Mouse (Mus musculus) right cerebral cortex, adult 2 months (tissue): ENCODE data around the gene Srebf2.

Source experiments
- DNase-seq, 2 experiments: peaks; one replicate each; pipeline ENCODE4 v3.0.0; 2021 to 2022; ENCODE audit warnings: low spot score in 2 of 2

Gene Srebf2

GRCm38 (mm10) chr15:82156902-82157301 is 9.9 kb downstream of the Srebf2 start:
- DNase-seq: no peak

- DNase-seq: no peak
Measured at GRCm38 (mm10) chr15:82158243-82159035, 11.5 kb downstream of the Srebf2 start.

- no peak for DNase-seq
Measured at GRCm38 (mm10) chr15:82159471-82159870, 12.5 kb downstream of the Srebf2 start.

- DNase-seq: no peak
Measured at GRCm38 (mm10) chr15:82160731-82161640, 14.0 kb downstream of the Srebf2 start.

- DNase-seq: no peak
Measured at GRCm38 (mm10) chr15:82161965-82162600, 15.1 kb downstream of the Srebf2 start.

DNA sequence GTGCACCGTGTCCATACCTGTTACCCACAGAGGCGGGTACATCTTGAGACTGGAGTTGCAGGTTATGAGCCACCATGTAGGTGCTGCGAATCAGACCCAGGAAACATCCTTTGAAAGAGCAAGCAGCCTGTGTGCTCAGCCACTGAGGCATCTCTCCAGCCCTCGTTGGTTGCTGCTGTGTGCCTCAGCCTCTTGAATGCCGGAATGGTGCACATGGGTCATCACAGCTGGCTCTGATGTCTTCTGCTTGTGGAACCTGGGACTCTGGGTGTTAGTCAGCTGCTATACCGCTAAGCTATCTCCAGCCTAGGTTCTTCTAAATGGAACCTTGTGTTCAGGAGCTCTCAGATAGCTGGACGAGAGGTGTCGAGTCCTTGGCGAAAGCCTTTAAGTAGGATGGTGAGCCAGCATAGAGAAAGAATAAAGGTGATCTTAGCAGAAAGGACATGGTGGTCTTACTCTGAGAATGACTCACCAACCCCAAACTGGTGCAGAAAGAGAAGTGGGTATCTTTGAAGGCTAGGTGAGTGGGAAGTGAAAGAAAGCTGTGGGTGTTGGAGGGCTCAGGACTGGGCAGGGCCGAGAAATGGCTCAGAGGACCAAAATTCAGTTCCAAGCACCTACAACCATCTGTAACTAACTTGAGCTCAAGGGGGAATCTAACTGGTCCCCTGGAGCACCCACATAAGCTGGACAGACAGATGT is 16.5 kb downstream of the Srebf2 start:
- DNase-seq: no peak

DNA sequence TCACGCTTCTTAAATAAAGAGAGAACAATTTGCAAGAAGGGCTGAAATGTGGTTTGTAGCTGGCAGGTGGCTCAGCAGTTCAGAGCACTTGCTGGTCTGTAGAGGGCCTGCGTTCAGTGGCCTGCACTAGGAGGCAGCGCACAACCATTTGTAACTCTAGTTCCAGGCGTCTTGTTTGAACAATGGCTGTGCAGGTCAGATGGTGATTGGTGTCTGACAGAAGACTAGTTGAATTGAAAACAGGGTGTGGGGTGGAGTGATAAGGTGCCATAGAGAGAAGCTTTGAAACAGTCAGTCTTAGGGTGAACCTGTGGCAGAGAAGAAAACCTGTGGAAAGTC is 17.0 kb downstream of the Srebf2 start:
- no peak for DNase-seq

- no peak for DNase-seq
Measured at GRCm38 (mm10) chr15:82164496-82164895, 17.5 kb downstream of the Srebf2 start.

DNA sequence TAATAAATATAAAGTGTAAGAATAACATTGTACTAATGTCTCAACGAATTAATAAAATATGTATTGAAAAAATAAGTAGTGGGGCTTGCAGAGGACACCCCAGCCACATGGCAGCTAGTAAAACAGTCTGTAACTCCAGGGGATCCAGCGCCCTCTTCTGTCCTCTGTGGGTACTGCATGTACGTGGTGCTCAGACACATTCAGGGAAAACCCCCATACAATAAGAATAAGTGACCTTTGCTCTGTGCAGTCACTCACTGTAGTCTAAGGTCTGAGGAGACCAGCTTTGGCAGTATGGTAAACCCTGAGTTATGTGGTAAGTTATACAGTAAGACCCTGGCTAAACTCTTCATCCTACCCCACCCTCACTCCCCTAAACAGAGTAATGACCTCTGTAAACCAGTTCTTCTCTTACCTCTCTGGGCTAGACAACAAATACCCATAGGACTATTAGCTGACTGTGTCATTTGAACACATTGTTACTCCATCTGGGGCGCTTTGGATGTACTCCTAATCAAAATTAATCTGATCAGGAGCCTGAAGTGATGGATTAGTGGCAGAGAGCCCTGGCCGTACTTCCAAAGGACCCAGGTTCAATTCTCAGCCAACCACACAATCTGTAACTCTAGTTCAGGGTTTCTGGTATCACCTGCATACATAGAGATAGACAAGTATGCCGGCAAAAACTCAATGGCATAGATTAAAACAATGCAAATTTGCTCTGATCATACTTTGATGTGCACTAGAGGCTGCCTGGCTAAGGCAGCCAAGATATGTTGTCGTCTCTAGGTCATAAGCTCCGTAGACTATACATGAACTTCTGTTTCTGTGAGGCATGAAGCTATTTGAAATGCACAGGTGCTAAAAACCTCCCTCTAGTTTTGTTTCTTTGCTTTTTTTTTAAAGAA is 18.6 kb downstream of the Srebf2 start:
- peak; percentile 88 to 89 for DNase-seq

- DNase-seq: no peak
Measured at GRCm38 (mm10) chr15:82166240-82167100, 19.5 kb downstream of the Srebf2 start.

DNA sequence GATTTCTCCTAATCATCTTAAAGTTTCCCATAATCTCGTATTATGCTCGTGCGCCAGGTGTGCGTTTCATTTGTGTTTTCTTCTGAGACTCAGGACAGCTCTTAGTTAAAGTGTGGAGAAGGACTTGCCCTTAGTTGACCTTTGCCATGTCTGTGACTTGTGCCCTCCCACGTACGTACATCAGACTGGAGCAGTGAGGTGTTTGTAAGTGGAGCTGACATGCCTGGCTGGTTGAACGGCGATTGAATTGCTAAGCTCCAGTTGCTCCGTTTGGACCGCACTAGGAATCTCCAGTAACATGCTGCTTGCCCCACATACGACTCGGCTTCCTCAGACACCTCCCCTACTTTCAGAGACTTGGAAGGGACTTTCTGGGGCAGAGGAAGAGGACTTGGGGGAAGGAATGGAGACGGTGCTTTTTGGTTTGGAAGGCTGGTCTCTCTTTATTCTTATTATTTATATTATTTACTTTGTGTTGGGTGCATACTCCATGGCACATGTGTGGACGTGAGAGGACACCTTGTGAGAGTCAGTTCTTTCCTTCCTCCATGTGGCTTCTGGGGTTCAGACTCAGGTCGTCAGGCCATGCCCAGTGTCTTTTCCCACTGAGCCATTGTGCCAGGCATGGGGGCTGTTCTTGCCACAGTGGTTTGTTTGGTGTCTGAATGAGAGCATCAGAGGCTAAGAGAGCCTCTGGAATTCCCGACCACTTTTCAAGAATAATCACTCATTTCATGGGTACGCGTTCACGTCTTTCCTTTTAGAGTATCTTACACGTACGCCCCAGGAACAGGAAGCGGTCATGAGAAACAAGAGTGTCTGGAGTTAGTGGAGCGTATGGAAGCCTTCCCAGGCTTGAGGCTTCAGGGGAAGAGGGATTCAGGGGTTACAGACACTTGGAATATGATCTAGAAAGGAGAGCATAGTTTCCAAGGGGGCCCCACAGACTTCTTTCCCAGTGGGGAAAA is 20.5 kb downstream of the Srebf2 start:
- no peak for DNase-seq

DNA sequence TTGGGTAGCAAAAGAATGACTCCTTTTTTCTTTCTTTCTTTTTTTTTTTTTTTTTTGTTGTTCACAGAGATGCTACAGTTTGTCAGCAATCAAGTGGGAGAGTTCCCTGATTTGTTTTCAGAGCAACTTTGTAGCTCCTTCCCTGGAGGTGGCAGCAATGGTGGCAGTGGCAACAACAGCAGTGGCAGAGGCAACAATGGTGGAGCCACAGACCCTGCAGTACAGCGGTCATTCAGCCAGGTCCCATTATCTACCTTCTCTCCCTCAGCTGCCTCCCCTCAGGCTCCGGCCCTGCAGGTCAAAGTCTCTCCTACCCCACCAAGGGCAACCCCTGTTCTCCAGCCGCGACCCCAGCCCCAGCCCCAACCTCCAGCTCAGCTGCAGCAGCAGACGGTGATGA is 22.7 kb downstream of the Srebf2 start:
- DNase-seq: no peak

- no peak for DNase-seq
Measured at GRCm38 (mm10) chr15:82170437-82171377, 23.7 kb downstream of the Srebf2 start.

- no peak for DNase-seq
Measured at GRCm38 (mm10) chr15:82172648-82173047, 25.7 kb downstream of the Srebf2 start.

GRCm38 (mm10) chr15:82175091-82175490 is 28.1 kb downstream of the Srebf2 start:
- no peak for DNase-seq

DNA sequence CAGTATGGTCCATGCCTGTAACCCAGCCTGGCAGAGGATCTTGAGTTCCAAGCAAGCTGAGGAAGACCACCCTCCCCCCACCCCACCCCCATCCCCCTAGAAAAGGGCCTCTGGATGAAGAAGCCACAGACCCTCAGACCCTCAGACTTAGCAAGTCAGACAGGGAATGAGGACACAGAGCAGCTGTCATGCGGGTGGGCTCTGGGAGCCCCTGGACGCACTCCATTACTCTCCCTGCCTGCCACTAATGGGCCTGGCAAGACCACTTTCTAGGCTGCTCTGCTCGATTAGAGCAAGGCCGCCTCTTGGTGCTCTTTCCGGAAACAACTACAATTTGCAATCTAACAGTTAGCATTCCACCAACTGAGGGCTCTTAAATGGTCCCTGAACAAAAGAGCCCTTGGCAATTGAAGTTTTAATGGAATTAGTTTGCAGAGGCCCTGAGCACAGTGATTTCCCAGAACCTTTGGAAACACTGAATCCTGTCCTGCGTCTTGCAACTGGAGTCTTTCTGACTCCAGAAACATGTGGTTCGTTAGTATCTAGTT is 30.8 kb downstream of the Srebf2 start:
- no peak for DNase-seq

GRCm38 (mm10) chr15:82181131-82181530 is 34.1 kb downstream of the Srebf2 start:
- no peak for DNase-seq
